Mouse (Mus musculus): Measurements from ENCODE around the gene Dhfr. TPM values are rescaled to one million over a fixed set of nuclear protein-coding genes. Genes with fewer than 3 reads are reported as not detected.
A peak's percentile ranks its signal among the peaks of the same experiment; 100 is the strongest.

Gene Dhfr
- polyA plus RNA-seq (2015; fragmentation: Nextera tagmentation; extraction: Ambion mirVana): 7.9 and 8.8 TPM in 2 replicates

DNA sequence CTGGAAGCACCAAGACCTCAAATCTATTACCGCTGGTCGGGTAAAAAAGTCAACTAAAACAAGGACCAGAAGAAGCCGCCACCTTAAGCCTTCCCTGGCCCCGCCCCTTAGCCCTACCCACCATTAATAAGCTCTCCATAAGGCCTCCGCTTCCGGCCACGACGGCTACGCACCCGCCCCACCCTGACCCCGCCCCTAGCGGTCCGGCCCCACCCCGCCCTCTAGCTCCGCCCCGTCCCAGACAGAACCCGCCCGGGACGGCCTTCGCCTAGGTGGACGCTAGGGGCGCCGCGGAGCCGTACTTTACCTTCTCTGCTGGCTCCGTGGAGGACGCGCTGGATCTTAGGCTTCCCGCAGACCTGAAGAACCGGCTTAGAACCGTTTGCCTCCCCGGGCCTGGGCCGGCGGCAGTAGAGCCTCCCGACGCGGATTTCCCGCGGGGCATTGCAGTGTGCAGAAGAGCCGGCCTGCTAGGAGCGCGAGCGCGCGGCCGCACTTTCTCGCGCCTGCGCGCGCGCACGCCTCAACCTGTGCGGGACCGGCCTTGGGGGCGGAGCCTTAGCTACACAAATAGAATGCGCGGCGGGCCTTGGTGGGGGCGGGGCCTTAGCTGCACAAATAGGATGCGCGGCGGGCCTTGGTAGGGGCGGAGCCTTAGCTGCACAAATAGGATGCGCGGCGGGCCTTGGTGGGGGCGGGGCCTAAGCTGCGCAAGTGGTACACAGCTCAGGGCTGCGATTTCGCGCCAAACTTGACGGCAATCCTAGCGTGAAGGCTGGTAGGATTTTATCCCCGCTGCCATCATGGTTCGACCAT, at the start of gene Dhfr, which contains the start of gene Msh3:
Gene Dhfr (plus strand): TSS at position 271 of the 816 bp plus-strand sequence.
Gene Msh3 (minus strand): TSS at position 548 of the 816 bp plus-strand sequence.
- peak within 1 kb of the TSS; percentile 65 for H3K9ac ChIP-seq (replicated peaks; ENCODE audit: low read depth, low read length)
- no peaks in the 10 kb centered on the region for H3K36me3 ChIP-seq (ENCODE audit: control insufficient read depth, insufficient read depth)
- ATAC-seq: peak; percentile 97
- H3K27me3 ChIP-seq (replicated peaks; ENCODE audit: control insufficient read depth, insufficient read depth, low read length): no peaks in the 10 kb centered on the region
- no peaks in the 10 kb centered on the region for H3K9me3 ChIP-seq (ENCODE audit: control insufficient read depth, low read length)
- peaks cover 7% of the 10 kb centered on the region for H3K4me1 ChIP-seq (replicated peaks; ENCODE audit: control insufficient read depth, insufficient read depth, low read length)
- peak within 1 kb of the TSS; percentile 75 for H3K4me3 ChIP-seq (replicated peaks; ENCODE audit: low read length)
- peak within 1 kb of the TSS; percentile 97 for H3K4me2 ChIP-seq (ENCODE audit: low read length)
- H3K27ac ChIP-seq (ENCODE audit: low read length): peak within 1 kb of the TSS; percentile 94
- under 1% methylated on average over 76 of the region's 76 CpGs for WGBS

DNA sequence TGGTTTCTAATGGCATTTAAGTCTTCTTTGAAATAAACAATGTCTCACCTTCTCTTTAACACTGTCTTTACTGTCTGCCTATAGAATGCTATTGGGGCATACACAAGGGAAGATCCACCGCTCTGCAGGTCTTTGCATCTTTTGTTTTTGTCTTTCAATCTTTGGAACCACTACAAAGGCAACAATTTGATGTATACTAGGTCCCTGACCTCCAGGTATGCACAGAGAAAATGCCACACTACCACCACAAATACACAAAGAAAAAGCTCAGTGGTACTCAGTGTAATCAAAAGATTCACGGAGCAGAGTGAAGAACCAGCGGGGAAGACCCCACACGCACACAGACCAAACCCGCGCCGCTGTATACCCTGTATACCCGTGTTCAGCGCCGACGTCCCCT, 48.8 kb upstream of the Dhfr start, which contains the start of gene Gm20379:
Gene Gm20379 (plus strand): TSS at position 301 of the 400 bp plus-strand sequence.
- no peak for ATAC-seq
- no peak within 1 kb of the TSS for H3K9ac ChIP-seq (replicated peaks; ENCODE audit: low read depth, low read length)
- WGBS: 98% methylated on average over 11 of the region's 11 CpGs
- no peaks in the 10 kb centered on the region for H3K9me3 ChIP-seq (ENCODE audit: control insufficient read depth, low read length)
- H3K27me3 ChIP-seq (replicated peaks; ENCODE audit: control insufficient read depth, insufficient read depth, low read length): no peaks in the 10 kb centered on the region
- no peak within 1 kb of the TSS for H3K4me3 ChIP-seq (replicated peaks; ENCODE audit: low read length)
- peaks cover 14% of the 10 kb centered on the region for H3K36me3 ChIP-seq (ENCODE audit: control insufficient read depth, insufficient read depth)
- H3K27ac ChIP-seq (ENCODE audit: low read length): no peak within 1 kb of the TSS
- H3K4me2 ChIP-seq (ENCODE audit: low read length): no peak within 1 kb of the TSS
- H3K4me1 ChIP-seq (replicated peaks; ENCODE audit: control insufficient read depth, insufficient read depth, low read length): no peaks in the 10 kb centered on the region

DNA sequence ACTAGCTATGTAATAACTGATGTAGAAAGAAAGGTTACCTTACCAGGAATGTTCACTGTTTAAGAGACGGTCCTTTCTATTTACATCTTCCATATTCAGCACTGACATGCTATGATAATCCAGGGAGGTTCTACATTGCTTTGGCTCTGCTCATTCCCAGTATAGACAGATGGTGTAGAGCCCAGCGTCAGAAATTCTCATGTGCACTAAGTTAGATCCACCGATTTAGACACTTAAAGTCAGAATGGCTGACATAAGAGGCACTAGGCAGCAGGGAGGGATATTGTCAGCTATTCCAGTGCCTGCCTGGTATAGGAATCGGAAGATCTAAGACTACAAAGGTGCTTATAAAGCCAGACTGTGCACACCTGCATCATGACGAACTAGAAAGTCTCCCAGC, 39.9 kb upstream of the Dhfr start:
- ATAC-seq: no peak
- no peaks in the 10 kb centered on the region for H3K4me1 ChIP-seq (replicated peaks; ENCODE audit: control insufficient read depth, insufficient read depth, low read length)
- no peaks in the 10 kb centered on the region for H3K27me3 ChIP-seq (replicated peaks; ENCODE audit: control insufficient read depth, insufficient read depth, low read length)
- H3K27ac ChIP-seq (ENCODE audit: low read length): no peak overlapping the region
- H3K36me3 ChIP-seq (ENCODE audit: control insufficient read depth, insufficient read depth): no peaks in the 10 kb centered on the region
- H3K4me3 ChIP-seq (replicated peaks; ENCODE audit: low read length): no peak overlapping the region
- H3K9me3 ChIP-seq (ENCODE audit: control insufficient read depth, low read length): no peaks in the 10 kb centered on the region
- WGBS: 91% methylated on average over 5 of the region's 5 CpGs
- no peak overlapping the region for H3K9ac ChIP-seq (replicated peaks; ENCODE audit: low read depth, low read length)
- H3K4me2 ChIP-seq (ENCODE audit: low read length): no peak overlapping the region

DNA sequence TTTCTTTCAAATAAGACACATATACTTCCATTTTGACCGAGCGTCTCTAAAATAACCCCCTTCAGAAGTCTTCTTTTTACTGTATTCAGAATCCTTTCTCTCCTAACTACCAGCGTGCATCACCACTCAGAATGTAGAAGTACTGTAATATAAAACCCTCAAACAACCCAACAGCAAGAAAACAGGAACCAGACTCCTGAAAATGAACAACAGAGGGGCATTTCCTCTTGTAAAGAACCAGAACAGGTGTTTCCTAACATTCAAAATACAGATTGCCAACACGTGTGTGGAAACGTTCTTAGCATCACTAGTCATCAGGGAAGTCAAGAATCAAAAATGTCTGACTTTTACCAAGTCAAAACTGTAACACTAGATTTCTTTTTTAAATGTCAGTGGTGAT, 33.8 kb upstream of the Dhfr start:
- 92% methylated on average over 5 of the region's 5 CpGs for WGBS
- no peaks in the 10 kb centered on the region for H3K4me1 ChIP-seq (replicated peaks; ENCODE audit: control insufficient read depth, insufficient read depth, low read length)
- no peak overlapping the region for H3K9ac ChIP-seq (replicated peaks; ENCODE audit: low read depth, low read length)
- no peaks in the 10 kb centered on the region for H3K27me3 ChIP-seq (replicated peaks; ENCODE audit: control insufficient read depth, insufficient read depth, low read length)
- H3K4me3 ChIP-seq (replicated peaks; ENCODE audit: low read length): no peak overlapping the region
- H3K27ac ChIP-seq (ENCODE audit: low read length): no peak overlapping the region
- no peaks in the 10 kb centered on the region for H3K9me3 ChIP-seq (ENCODE audit: control insufficient read depth, low read length)
- no peak for ATAC-seq
- peaks cover 4% of the 10 kb centered on the region for H3K36me3 ChIP-seq (ENCODE audit: control insufficient read depth, insufficient read depth)
- H3K4me2 ChIP-seq (ENCODE audit: low read length): no peak overlapping the region

DNA sequence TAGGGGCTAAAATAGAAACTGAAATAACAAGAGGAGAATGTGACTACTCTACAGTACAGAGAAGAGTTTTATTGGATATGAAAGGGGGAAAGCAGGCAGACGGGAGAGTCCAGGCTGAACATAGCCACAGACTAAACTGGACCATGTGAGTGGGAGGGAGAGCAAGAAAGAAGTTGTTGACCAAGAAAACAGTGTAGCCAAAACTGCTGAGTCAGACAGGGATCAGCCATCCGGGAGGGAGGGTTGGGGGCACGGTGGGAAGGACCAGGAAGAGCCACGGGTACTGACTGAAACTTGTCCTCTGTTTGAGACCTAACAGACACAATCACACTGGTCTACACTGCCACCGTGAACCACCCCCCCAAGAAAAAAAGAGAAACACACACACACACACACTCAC, 28.5 kb upstream of the Dhfr start:
- Histone ChIP-seq H3K36me3 (ENCODE audit: control insufficient read depth, insufficient read depth) (peaks cover 4% of the 10 kb centered on the region), H3K4me2 (ENCODE audit: low read length) (no peak overlapping the region), H3K9ac (replicated peaks; ENCODE audit: low read depth, low read length) (no peak overlapping the region), H3K27me3 (replicated peaks; ENCODE audit: control insufficient read depth, insufficient read depth, low read length) (no peaks in the 10 kb centered on the region), H3K4me1 (replicated peaks; ENCODE audit: control insufficient read depth, insufficient read depth, low read length) (no peaks in the 10 kb centered on the region), H3K9me3 (ENCODE audit: control insufficient read depth, low read length) (no peaks in the 10 kb centered on the region), H3K27ac (ENCODE audit: low read length) (no peak overlapping the region), H3K4me3 (replicated peaks; ENCODE audit: low read length) (no peak overlapping the region)
- WGBS: 79% methylated on average over 5 of the region's 5 CpGs
- ATAC-seq: no peak

DNA sequence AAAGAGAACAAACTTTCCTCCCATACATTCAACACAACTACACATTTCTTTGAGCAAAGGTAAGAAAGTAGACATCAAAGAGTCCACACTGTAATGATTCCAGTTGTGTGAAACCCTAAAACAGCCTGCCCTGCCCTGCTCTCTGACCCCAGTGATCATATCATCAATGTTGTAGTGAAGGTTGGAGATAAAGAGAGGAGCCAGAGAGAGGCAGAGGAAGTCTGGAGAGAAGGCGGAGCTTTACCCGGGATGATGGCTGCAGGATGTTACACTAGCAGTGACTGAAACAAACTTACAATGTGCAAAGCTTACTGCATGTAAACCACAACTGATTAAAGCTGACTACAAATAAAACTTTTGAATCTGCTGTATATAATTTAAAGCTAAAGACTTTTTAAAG, 26.5 kb upstream of the Dhfr start:
- no peaks in the 10 kb centered on the region for H3K36me3 ChIP-seq (ENCODE audit: control insufficient read depth, insufficient read depth)
- H3K4me3 ChIP-seq (replicated peaks; ENCODE audit: low read length): no peak overlapping the region
- H3K9me3 ChIP-seq (ENCODE audit: control insufficient read depth, low read length): no peaks in the 10 kb centered on the region
- 95% methylated on average over 2 of the region's 2 CpGs for WGBS
- no peak for ATAC-seq
- H3K9ac ChIP-seq (replicated peaks; ENCODE audit: low read depth, low read length): no peak overlapping the region
- H3K27me3 ChIP-seq (replicated peaks; ENCODE audit: control insufficient read depth, insufficient read depth, low read length): no peaks in the 10 kb centered on the region
- H3K4me2 ChIP-seq (ENCODE audit: low read length): no peak overlapping the region
- no peaks in the 10 kb centered on the region for H3K4me1 ChIP-seq (replicated peaks; ENCODE audit: control insufficient read depth, insufficient read depth, low read length)
- H3K27ac ChIP-seq (ENCODE audit: low read length): no peak overlapping the region

DNA sequence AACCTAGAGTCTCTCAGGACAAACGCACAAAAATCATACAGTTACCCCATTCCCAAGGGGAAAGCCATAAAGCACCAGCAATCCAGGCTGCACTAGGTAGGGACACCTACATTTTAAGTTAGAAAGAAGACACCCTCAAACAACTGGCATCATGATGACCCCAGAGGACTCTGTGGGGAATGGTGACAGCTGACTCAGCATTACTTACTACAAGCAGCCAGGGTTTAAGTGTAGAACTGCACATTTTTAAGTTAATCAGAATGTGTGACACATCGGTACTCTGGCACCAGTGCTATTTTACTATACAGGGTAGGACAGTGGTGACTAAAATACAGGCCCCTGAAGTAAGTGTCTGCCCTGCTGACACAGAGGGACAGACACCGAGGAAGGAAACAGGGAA, 23.9 kb upstream of the Dhfr start:
- H3K4me1 ChIP-seq (replicated peaks; ENCODE audit: control insufficient read depth, insufficient read depth, low read length): no peaks in the 10 kb centered on the region
- no peak overlapping the region for H3K27ac ChIP-seq (ENCODE audit: low read length)
- H3K9ac ChIP-seq (replicated peaks; ENCODE audit: low read depth, low read length): no peak overlapping the region
- no peaks in the 10 kb centered on the region for H3K36me3 ChIP-seq (ENCODE audit: control insufficient read depth, insufficient read depth)
- H3K27me3 ChIP-seq (replicated peaks; ENCODE audit: control insufficient read depth, insufficient read depth, low read length): no peaks in the 10 kb centered on the region
- no peak overlapping the region for H3K4me2 ChIP-seq (ENCODE audit: low read length)
- 95% methylated on average over 3 of the region's 3 CpGs for WGBS
- no peak overlapping the region for H3K4me3 ChIP-seq (replicated peaks; ENCODE audit: low read length)
- no peak for ATAC-seq
- H3K9me3 ChIP-seq (ENCODE audit: control insufficient read depth, low read length): no peaks in the 10 kb centered on the region

DNA sequence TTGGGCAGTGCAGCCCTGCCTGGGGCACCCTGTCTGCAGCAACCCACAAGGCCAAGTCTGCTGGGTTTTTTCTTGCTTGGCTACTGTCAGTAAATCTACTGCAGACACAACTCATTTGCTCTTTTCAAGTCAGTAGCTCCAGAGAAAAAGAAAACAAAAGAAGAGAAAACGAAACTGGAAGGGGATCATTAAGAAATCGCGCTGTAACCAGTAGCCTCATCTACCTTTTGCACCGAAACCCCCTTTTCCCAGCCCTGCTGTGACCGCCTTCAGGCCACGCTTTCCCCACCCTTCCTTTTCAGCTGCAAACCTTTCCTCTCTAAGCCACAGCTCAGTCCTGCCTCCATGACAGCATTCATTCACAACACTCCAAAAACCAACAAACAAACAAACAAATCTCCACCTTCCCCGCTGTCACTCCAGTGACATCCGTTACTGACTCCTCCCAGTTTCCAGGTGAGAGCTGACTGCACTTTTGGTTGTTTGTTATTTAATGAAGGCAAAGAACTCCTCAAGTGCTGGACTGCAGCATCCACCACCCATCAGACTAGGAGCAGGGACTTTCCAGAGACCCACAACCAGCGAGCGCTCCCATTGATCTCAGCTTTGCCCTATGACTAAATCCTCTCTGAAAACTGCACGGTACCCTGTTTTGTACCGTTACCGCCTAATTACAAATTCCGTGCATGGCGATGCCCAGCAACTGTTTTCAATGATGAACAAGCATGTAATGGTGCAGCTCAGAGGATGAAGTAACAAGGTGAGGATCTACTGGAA, 22.2 kb upstream of the Dhfr start:
- no peaks in the 10 kb centered on the region for H3K4me1 ChIP-seq (replicated peaks; ENCODE audit: control insufficient read depth, insufficient read depth, low read length)
- no peaks in the 10 kb centered on the region for H3K36me3 ChIP-seq (ENCODE audit: control insufficient read depth, insufficient read depth)
- WGBS: 80% methylated on average over 15 of the region's 15 CpGs
- H3K27ac ChIP-seq (ENCODE audit: low read length): no peak overlapping the region
- H3K9me3 ChIP-seq (ENCODE audit: control insufficient read depth, low read length): no peaks in the 10 kb centered on the region
- no peak overlapping the region for H3K4me2 ChIP-seq (ENCODE audit: low read length)
- H3K27me3 ChIP-seq (replicated peaks; ENCODE audit: control insufficient read depth, insufficient read depth, low read length): no peaks in the 10 kb centered on the region
- H3K9ac ChIP-seq (replicated peaks; ENCODE audit: low read depth, low read length): no peak overlapping the region
- H3K4me3 ChIP-seq (replicated peaks; ENCODE audit: low read length): no peak overlapping the region
- no peak for ATAC-seq

DNA sequence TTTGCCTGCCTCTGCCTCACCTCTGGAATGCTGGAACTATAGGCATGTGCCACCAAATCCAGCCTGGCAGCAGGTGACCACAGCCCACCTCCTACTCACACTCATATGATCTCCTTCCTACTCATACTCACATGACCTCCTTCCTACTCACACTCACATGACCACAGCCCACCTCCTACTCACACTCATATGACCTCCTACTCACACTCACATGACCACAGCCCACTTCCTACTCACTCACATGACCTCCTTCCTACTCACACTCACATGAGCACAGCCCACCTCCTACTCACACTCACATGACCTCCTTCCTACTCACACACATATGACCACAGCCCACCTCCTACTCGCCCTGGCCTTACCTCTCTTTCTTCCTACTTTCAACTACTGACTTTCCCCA, 17.7 kb upstream of the Dhfr start:
- no peaks in the 10 kb centered on the region for H3K4me1 ChIP-seq (replicated peaks; ENCODE audit: control insufficient read depth, insufficient read depth, low read length)
- WGBS: 100% methylated on average over 1 of the region's 1 CpGs
- H3K9me3 ChIP-seq (ENCODE audit: control insufficient read depth, low read length): no peaks in the 10 kb centered on the region
- no peak overlapping the region for H3K9ac ChIP-seq (replicated peaks; ENCODE audit: low read depth, low read length)
- H3K4me3 ChIP-seq (replicated peaks; ENCODE audit: low read length): no peak overlapping the region
- no peak for ATAC-seq
- H3K36me3 ChIP-seq (ENCODE audit: control insufficient read depth, insufficient read depth): no peaks in the 10 kb centered on the region; the same call in none of the 2 replicates
- no peak overlapping the region for H3K4me2 ChIP-seq (ENCODE audit: low read length)
- H3K27ac ChIP-seq (ENCODE audit: low read length): no peak overlapping the region
- H3K27me3 ChIP-seq (replicated peaks; ENCODE audit: control insufficient read depth, insufficient read depth, low read length): no peaks in the 10 kb centered on the region
